Mouse (Mus musculus): ENCODE results near the gene Maml2. TPM values are rescaled to one million over a fixed set of nuclear protein-coding genes. Genes with fewer than 3 reads are reported as not detected.

Maml2 gene
- polyA plus RNA-seq, 1 experiment from 2014 or later, result 9.8 TPM

DNA sequence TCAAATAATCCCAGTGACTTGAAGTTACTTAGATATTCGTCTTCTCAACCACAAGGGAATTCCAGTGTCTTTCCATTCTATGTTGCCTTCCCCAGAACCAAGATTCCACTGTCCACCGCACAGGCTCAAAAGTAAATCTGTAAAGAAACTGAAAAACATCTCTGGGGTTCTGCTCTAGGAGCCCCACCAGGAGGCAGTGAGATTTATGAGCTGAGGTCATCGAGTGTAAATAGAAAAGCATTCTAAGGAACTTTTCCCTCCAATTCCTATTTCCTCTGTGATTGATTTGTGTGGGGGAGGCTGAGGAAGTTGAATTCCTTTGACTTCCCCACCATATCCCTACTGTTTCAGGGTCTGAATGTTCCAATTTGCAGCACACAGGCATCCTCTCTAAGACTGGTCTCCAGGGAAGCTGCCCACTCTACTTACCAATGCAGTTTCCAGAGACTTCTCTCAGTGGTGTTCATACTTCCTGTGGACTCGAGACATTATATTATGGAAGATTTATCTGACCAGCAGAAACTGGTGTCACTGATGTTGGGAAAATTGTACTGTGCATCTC lies 261.1 kb downstream of the Maml2 start:
- peaks cover 16% of the 10 kb centered on the region for H3K4me1 ChIP-seq (ENCODE audit: control insufficient read depth, insufficient read depth, low read length)
- no peaks in the 10 kb centered on the region for H3K36me3 ChIP-seq (ENCODE audit: control insufficient read depth, insufficient read depth, low read length)
- no peak overlapping the region for H3K4me3 ChIP-seq (ENCODE audit: low read depth, low read length)
- no peak overlapping the region for H3K4me2 ChIP-seq (ENCODE audit: low read depth, low read length)
- no peaks in the 10 kb centered on the region for H3K27me3 ChIP-seq (replicated peaks; ENCODE audit: control insufficient read depth, insufficient read depth, low read length)
- DNase-seq (ENCODE audit: low spot score), result no peak
- no peaks in the 10 kb centered on the region for H3K9me3 ChIP-seq (ENCODE audit: control insufficient read depth, low read length)
- no peak overlapping the region for H3K9ac ChIP-seq (ENCODE audit: low read depth, low read length)
- H3K27ac ChIP-seq (replicated peaks; ENCODE audit: low read depth, low read length), result no peak overlapping the region
- ATAC-seq (ENCODE audit: low read depth), result no peak
- 72% methylated on average over 4 of the region's 4 CpGs for WGBS

DNA sequence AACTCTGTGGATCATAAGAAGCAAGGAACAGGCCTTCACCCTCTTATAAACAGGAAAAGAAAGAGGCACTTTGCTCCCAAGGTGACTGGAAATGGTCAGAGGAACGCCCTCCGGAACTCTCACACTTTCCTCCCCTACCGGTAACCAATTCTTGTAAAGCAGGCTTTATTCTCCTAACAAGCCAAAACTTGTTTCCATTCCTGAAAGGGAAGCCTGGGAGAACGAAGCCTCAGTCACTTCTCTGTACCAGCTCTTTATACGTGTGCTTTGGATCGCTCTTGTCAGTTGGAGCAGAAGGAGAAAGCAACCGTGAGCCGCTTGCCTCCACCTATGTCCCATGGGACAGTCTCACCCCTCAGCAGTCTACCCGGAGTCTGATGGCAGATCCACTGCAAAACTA lies 262.9 kb downstream of the Maml2 start:
- peak overlapping the region; percentile 73 for H3K27ac ChIP-seq (replicated peaks; ENCODE audit: low read depth, low read length)
- H3K4me1 ChIP-seq (ENCODE audit: control insufficient read depth, insufficient read depth, low read length), result peaks cover 21% of the 10 kb centered on the region
- no peak overlapping the region for H3K4me2 ChIP-seq (ENCODE audit: low read depth, low read length)
- WGBS, result 60% methylated on average over 9 of the region's 9 CpGs
- H3K4me3 ChIP-seq (ENCODE audit: low read depth, low read length), result no peak overlapping the region
- H3K9me3 ChIP-seq (ENCODE audit: control insufficient read depth, low read length), result no peaks in the 10 kb centered on the region
- no peak overlapping the region for H3K9ac ChIP-seq (ENCODE audit: low read depth, low read length)
- H3K27me3 ChIP-seq (replicated peaks; ENCODE audit: control insufficient read depth, insufficient read depth, low read length), result no peaks in the 10 kb centered on the region
- ATAC-seq (ENCODE audit: low read depth), result peak; percentile 50; the same call in 1 of the 2 replicates
- DNase-seq (ENCODE audit: low spot score), result peak; percentile 71
- no peaks in the 10 kb centered on the region for H3K36me3 ChIP-seq (ENCODE audit: control insufficient read depth, insufficient read depth, low read length)

DNA sequence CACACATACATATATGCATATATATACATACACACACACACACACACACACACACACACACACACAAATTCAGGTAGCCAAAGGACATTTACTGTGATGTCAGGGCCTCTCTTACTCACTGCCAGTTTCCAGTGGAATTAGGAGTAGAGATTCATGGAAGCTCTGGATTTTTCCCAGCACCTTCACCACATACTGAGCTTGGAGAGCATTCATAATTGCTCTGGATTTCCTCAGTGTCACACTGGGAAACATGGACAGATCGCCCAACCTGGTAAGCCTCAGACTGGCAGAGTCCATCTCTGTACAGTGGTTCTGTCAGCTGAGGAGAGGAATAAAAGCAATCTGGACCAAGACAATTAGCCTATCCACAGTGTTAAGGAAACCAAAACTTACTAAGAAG lies 263.6 kb downstream of the Maml2 start:
- Histone ChIP-seq H3K27ac (replicated peaks; ENCODE audit: low read depth, low read length) (no peak overlapping the region; the same call in 1 of the 2 replicates), H3K36me3 (ENCODE audit: control insufficient read depth, insufficient read depth, low read length) (no peaks in the 10 kb centered on the region), H3K4me1 (ENCODE audit: control insufficient read depth, insufficient read depth, low read length) (peaks cover 21% of the 10 kb centered on the region), H3K9ac (ENCODE audit: low read depth, low read length) (no peak overlapping the region), H3K4me3 (ENCODE audit: low read depth, low read length) (no peak overlapping the region), H3K27me3 (replicated peaks; ENCODE audit: control insufficient read depth, insufficient read depth, low read length) (no peaks in the 10 kb centered on the region), H3K4me2 (ENCODE audit: low read depth, low read length) (no peak overlapping the region), H3K9me3 (ENCODE audit: control insufficient read depth, low read length) (no peaks in the 10 kb centered on the region)
- no peak for ATAC-seq (ENCODE audit: low read depth)
- DNase-seq (ENCODE audit: low spot score), result no peak
- WGBS, result 81% methylated on average over 1 of the region's 1 CpGs

DNA sequence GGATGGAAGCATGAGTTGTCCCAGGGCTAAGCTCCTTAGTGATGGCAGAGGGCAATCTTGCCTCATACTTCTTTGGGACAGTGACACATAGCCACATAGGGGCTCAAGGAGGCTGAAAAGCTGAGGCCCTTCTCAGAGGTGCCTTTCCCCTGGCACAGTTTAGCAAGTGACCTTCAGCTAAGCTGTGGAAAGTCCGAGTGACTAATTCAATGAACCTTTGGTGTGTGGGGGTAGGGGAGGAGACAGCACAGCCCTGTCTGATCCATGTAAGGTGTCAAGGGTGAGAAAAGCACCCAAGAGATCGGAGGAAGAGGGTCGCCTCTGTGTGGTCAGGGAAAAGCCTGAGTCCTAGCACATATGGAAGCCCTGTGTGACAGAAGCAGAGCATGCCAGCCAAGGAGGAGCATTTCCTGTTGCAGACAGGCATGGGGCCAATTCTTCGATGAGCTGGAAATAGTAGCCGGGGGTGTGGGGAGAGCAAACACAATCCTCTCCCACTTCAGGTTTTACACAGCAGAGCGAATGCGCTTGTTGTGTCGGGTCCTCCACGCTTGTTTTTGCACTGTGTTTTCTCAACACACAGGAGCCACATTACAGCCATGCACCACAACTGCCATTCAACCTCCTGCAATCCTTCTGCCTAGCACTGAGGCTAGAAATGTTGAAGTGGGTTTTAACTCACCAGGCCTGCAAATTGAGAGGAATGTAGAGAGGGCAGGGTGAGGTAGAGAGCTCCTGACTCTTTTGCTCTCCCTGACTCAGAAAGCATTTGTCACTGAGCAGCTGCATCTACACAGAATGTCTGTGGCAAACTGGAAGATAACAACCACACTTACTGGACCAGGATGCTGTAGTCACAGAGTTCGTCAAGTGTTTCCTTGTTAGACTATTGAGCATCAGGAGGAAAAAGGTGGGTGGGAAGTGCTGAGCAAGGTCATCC lies 266.0 kb downstream of the Maml2 start:
- H3K4me1 ChIP-seq (ENCODE audit: control insufficient read depth, insufficient read depth, low read length), result peaks cover 17% of the 10 kb centered on the region; the same call in 1 of the 2 replicates
- peak; percentile 76 for DNase-seq (ENCODE audit: low spot score)
- H3K36me3 ChIP-seq (ENCODE audit: control insufficient read depth, insufficient read depth, low read length), result no peaks in the 10 kb centered on the region
- H3K4me2 ChIP-seq (ENCODE audit: low read depth, low read length), result no peak overlapping the region
- H3K9me3 ChIP-seq (ENCODE audit: control insufficient read depth, low read length), result no peaks in the 10 kb centered on the region
- ATAC-seq (ENCODE audit: low read depth), result peak; percentile 30; the same call in 1 of the 2 replicates
- WGBS, result 48% methylated on average over 10 of the region's 10 CpGs
- no peaks in the 10 kb centered on the region for H3K27me3 ChIP-seq (replicated peaks; ENCODE audit: control insufficient read depth, insufficient read depth, low read length)
- no peak overlapping the region for H3K4me3 ChIP-seq (ENCODE audit: low read depth, low read length)
- H3K27ac ChIP-seq (replicated peaks; ENCODE audit: low read depth, low read length), result peak overlapping the region; percentile 54
- peak overlapping the region; percentile 5; the same call in 1 of the 2 replicates for H3K9ac ChIP-seq (ENCODE audit: low read depth, low read length)

DNA sequence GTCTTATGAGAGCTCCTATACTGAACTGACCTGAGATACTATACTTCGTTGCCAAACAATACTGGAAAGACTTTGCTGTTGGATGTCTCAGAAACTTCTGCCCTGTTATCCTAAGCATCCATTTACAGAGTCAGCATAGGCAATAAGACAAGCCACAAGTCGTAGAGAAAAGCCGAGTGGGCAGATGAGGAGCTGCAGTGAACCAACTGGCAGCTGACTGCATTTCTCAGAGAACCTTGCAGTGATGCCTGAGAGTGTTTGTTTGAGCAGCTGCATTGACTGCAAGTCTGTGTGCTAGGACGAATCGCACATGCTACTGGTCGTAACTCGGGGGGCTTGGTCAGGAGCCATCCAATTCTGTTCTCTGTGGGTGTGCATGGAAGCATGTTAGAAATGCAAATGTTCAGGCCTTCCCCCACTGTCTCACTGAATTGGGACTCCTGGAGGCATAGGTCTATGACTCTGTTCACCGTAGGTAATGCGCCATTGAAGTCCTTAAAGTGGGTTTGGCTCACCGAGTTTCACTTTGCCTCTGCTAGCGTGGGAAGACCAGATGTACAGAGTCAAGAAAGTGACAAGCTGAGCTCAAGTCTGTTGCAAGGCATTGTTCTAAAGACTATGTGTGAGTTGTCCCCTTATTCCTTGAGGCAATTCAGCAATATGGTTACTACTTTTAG lies 267.7 kb downstream of the Maml2 start:
- 73% methylated on average over 11 of the region's 11 CpGs for WGBS
- Histone ChIP-seq H3K4me1 (ENCODE audit: control insufficient read depth, insufficient read depth, low read length) (peaks cover 17% of the 10 kb centered on the region; the same call in 1 of the 2 replicates), H3K9me3 (ENCODE audit: control insufficient read depth, low read length) (no peaks in the 10 kb centered on the region), H3K27me3 (replicated peaks; ENCODE audit: control insufficient read depth, insufficient read depth, low read length) (no peaks in the 10 kb centered on the region), H3K27ac (replicated peaks; ENCODE audit: low read depth, low read length) (no peak overlapping the region), H3K4me3 (ENCODE audit: low read depth, low read length) (no peak overlapping the region), H3K36me3 (ENCODE audit: control insufficient read depth, insufficient read depth, low read length) (no peaks in the 10 kb centered on the region), H3K9ac (ENCODE audit: low read depth, low read length) (no peak overlapping the region), H3K4me2 (ENCODE audit: low read depth, low read length) (no peak overlapping the region)
- ATAC-seq (ENCODE audit: low read depth) (no peak), DNase-seq (ENCODE audit: low spot score) (no peak)

DNA sequence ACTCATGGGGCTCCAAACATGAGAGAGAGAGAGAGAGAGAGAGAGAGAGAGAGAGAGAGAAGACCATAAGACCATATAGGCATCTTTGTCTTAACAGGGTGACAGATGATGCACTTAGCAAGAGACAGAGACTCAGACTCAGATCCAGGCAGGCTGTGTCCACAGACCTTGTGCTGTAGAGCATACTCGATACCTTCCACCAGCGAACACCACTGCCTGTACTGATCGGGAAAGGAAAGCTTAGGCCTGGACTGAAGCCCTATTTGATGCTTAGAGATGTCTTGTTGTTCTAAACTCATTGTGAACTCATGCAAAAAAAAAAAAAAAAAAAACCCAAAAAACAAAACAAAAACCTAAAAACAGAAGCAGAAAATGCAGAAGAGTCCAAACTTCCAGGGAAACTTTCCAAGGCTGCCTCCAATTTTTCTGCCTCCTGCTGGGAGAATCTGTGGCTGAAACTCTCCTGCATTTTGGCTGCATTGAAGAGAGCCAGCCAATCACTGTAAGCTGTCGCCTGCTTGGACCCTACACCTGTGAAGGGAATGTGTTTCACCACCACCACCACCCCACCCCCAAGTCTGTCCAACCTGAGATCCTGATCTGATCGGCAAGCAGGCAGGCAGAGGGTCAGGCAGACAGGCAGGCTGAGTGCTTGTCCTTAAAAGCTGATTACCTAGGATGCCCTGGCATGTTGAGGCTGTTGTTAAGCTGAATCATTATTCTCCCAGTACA lies 268.6 kb downstream of the Maml2 start:
- no peaks in the 10 kb centered on the region for H3K36me3 ChIP-seq (ENCODE audit: control insufficient read depth, insufficient read depth, low read length)
- ATAC-seq (ENCODE audit: low read depth) (no peak), DNase-seq (ENCODE audit: low spot score) (no peak)
- peaks cover 17% of the 10 kb centered on the region; the same call in 1 of the 2 replicates for H3K4me1 ChIP-seq (ENCODE audit: control insufficient read depth, insufficient read depth, low read length)
- no peaks in the 10 kb centered on the region for H3K9me3 ChIP-seq (ENCODE audit: control insufficient read depth, low read length)
- 74% methylated on average over 5 of the region's 5 CpGs for WGBS
- no peaks in the 10 kb centered on the region for H3K27me3 ChIP-seq (replicated peaks; ENCODE audit: control insufficient read depth, insufficient read depth, low read length)
- no peak overlapping the region for H3K4me3 ChIP-seq (ENCODE audit: low read depth, low read length)
- no peak overlapping the region for H3K9ac ChIP-seq (ENCODE audit: low read depth, low read length)
- no peak overlapping the region for H3K27ac ChIP-seq (replicated peaks; ENCODE audit: low read depth, low read length)
- no peak overlapping the region for H3K4me2 ChIP-seq (ENCODE audit: low read depth, low read length)

DNA sequence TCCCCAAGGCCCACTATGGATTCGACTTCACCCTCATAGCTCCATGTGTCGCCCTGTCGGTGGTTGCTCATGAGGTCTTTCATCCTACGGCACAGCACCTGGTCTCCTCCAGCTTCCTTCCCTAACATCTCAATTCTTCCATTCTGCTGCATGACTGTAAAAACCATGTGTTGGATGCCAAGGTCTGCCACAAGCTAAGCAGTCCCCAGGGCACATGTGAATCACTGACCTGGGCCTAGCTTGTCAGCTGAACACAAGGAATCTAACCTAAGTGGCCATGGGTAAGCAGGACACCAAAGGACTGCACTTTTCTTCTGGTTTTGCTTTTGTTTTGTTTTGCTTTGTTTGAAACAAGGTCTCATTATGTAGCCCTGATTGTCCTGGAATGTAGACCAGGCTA lies 271.3 kb downstream of the Maml2 start:
- peaks cover 3% of the 10 kb centered on the region; the same call in 1 of the 2 replicates for H3K4me1 ChIP-seq (ENCODE audit: control insufficient read depth, insufficient read depth, low read length)
- peaks cover 6% of the 10 kb centered on the region for H3K9me3 ChIP-seq (ENCODE audit: control insufficient read depth, low read length)
- H3K9ac ChIP-seq (ENCODE audit: low read depth, low read length), result no peak overlapping the region
- no peak overlapping the region for H3K4me3 ChIP-seq (ENCODE audit: low read depth, low read length)
- no peak overlapping the region for H3K27ac ChIP-seq (replicated peaks; ENCODE audit: low read depth, low read length)
- no peaks in the 10 kb centered on the region for H3K27me3 ChIP-seq (replicated peaks; ENCODE audit: control insufficient read depth, insufficient read depth, low read length)
- H3K36me3 ChIP-seq (ENCODE audit: control insufficient read depth, insufficient read depth, low read length), result no peaks in the 10 kb centered on the region
- DNase-seq (ENCODE audit: low spot score) (no peak), ATAC-seq (ENCODE audit: low read depth) (no peak)
- WGBS, result 94% methylated on average over 4 of the region's 4 CpGs
- no peak overlapping the region for H3K4me2 ChIP-seq (ENCODE audit: low read depth, low read length)

DNA sequence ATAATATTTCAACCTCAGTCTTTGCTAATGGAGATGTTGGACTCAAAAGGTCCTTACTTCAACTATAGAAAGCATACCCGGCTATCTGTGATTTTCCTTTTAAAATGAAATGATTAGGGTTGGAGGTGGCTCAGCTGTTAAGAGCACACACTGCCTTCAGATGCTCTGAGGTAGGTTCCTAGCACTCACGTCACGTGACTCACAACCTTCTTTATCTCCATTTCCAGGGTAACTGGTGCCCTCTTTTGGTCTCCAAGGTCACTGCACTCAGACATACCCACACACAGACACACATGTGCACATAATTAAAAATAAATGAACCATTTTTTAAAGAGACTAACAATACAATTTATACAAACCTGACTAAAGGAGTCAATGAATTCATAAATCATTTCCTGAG lies 275.1 kb downstream of the Maml2 start:
- ATAC-seq (ENCODE audit: low read depth) (no peak), DNase-seq (ENCODE audit: low spot score) (no peak)
- Histone ChIP-seq H3K27me3 (replicated peaks; ENCODE audit: control insufficient read depth, insufficient read depth, low read length) (no peaks in the 10 kb centered on the region), H3K9me3 (ENCODE audit: control insufficient read depth, low read length) (peaks cover 6% of the 10 kb centered on the region), H3K4me1 (ENCODE audit: control insufficient read depth, insufficient read depth, low read length) (no peaks in the 10 kb centered on the region), H3K36me3 (ENCODE audit: control insufficient read depth, insufficient read depth, low read length) (no peaks in the 10 kb centered on the region), H3K4me3 (ENCODE audit: low read depth, low read length) (no peak overlapping the region), H3K4me2 (ENCODE audit: low read depth, low read length) (no peak overlapping the region), H3K27ac (replicated peaks; ENCODE audit: low read depth, low read length) (no peak overlapping the region), H3K9ac (ENCODE audit: low read depth, low read length) (no peak overlapping the region)
- WGBS, result 94% methylated on average over 3 of the region's 3 CpGs

Data from embryonic facial prominence, embryonic 14.5 days (tissue).